Mouse (Mus musculus): ENCODE results near the gene Kifap3. TPM values are rescaled to one million over a fixed set of nuclear protein-coding genes. Genes with fewer than 3 reads are reported as not detected.

Kifap3 gene
- total RNA-seq, 2 experiments from 2014 or later, result 191 to 199 TPM

- no peak overlapping the region for H3K27ac ChIP-seq
- H3K4me3 ChIP-seq, result no peak overlapping the region
- no peak for TF ChIP-seq CTCF (IDR thresholded peaks at IDR 0.05)
- intact Hi-C loops (cut with DNase I), result no loop called here
- no peak for DNase-seq (ENCODE audit: extremely low spot score in 1 of 2, low spot score in 2 of 2)
These were observed 61.2 kb downstream of the Kifap3 start for GRCm38 (mm10) chr1:163840555-163840954.

- intact Hi-C loops (cut with DNase I), result no loop called here
- no peak overlapping the region for H3K4me3 ChIP-seq
- no peak for DNase-seq (ENCODE audit: extremely low spot score in 1 of 2, low spot score in 2 of 2)
- no peak overlapping the region for H3K27ac ChIP-seq
- peak; percentile 46 for TF ChIP-seq CTCF (IDR thresholded peaks at IDR 0.05)
These were observed 62.9 kb downstream of the Kifap3 start for GRCm38 (mm10) chr1:163842238-163842637.

- no peak for DNase-seq (ENCODE audit: extremely low spot score in 1 of 2, low spot score in 2 of 2)
- Histone ChIP-seq H3K4me3 (no peak overlapping the region), H3K27ac (no peak overlapping the region)
- intact Hi-C loops (cut with DNase I), result no loop called here
- TF ChIP-seq CTCF (IDR thresholded peaks at IDR 0.05), result no peak
These were observed 64.5 kb downstream of the Kifap3 start for GRCm38 (mm10) chr1:163843899-163844298.

- TF ChIP-seq CTCF (IDR thresholded peaks at IDR 0.05), result no peak
- H3K4me3 ChIP-seq, result no peak overlapping the region
- DNase-seq (ENCODE audit: extremely low spot score in 1 of 2, low spot score in 2 of 2), result no peak
- no peak overlapping the region for H3K27ac ChIP-seq
- intact Hi-C loops (cut with DNase I), result no loop called here
These were observed 73.6 kb downstream of the Kifap3 start for GRCm38 (mm10) chr1:163852884-163853560.

- H3K4me3 ChIP-seq, result no peak overlapping the region
- intact Hi-C loops (cut with DNase I), result no loop called here
- H3K27ac ChIP-seq, result no peak overlapping the region
- TF ChIP-seq CTCF (IDR thresholded peaks at IDR 0.05), result no peak
- no peak for DNase-seq (ENCODE audit: extremely low spot score in 1 of 2, low spot score in 2 of 2)
These were observed 79.0 kb downstream of the Kifap3 start for GRCm38 (mm10) chr1:163858420-163858819.

GRCm38 (mm10) chr1:163861538-163861937 is 82.2 kb downstream of the Kifap3 start:
- intact Hi-C loops (cut with DNase I), result no loop called here
- no peak for TF ChIP-seq CTCF (IDR thresholded peaks at IDR 0.05)
- Histone ChIP-seq H3K27ac (no peak overlapping the region), H3K4me3 (no peak overlapping the region)
- DNase-seq (ENCODE audit: extremely low spot score in 1 of 2, low spot score in 2 of 2), result no peak

- peak in 1 of 2 experiments; percentile 20 for DNase-seq (ENCODE audit: extremely low spot score in 1 of 2, low spot score in 2 of 2)
- TF ChIP-seq CTCF (IDR thresholded peaks at IDR 0.05), result no peak
- Histone ChIP-seq H3K27ac (no peak overlapping the region), H3K4me3 (no peak overlapping the region)
- intact Hi-C loops (cut with DNase I), result no loop called here
These were observed 93.8 kb downstream of the Kifap3 start for GRCm38 (mm10) chr1:163873158-163873557.

GRCm38 (mm10) chr1:163889629-163890028 is 110.2 kb downstream of the Kifap3 start:
- intact Hi-C loops (cut with DNase I), result no loop called here
- no peak for DNase-seq (ENCODE audit: extremely low spot score in 1 of 2, low spot score in 2 of 2)
- no peak overlapping the region for H3K4me3 ChIP-seq
- H3K27ac ChIP-seq, result no peak overlapping the region
- TF ChIP-seq CTCF (IDR thresholded peaks at IDR 0.05), result no peak

- Histone ChIP-seq H3K27ac (no peak overlapping the region), H3K4me3 (no peak overlapping the region)
- intact Hi-C loops (cut with DNase I), result no loop called here
- DNase-seq (ENCODE audit: extremely low spot score in 1 of 2, low spot score in 2 of 2), result no peak
- TF ChIP-seq CTCF (IDR thresholded peaks at IDR 0.05), result no peak
These were observed 113.9 kb downstream of the Kifap3 start for GRCm38 (mm10) chr1:163893294-163893693.

- no peak for DNase-seq (ENCODE audit: extremely low spot score in 1 of 2, low spot score in 2 of 2)
- H3K4me3 ChIP-seq, result no peak overlapping the region
- no peak for TF ChIP-seq CTCF (IDR thresholded peaks at IDR 0.05)
- intact Hi-C loops (cut with DNase I), result no loop called here
- H3K27ac ChIP-seq, result no peak overlapping the region
These were observed 114.6 kb downstream of the Kifap3 start for GRCm38 (mm10) chr1:163893774-163894527.

- intact Hi-C loops (cut with DNase I), result no loop called here
- no peak for DNase-seq (ENCODE audit: extremely low spot score in 1 of 2, low spot score in 2 of 2)
- Histone ChIP-seq H3K4me3 (no peak overlapping the region), H3K27ac (no peak overlapping the region)
- TF ChIP-seq CTCF (IDR thresholded peaks at IDR 0.05), result no peak
These were observed 118.9 kb downstream of the Kifap3 start for GRCm38 (mm10) chr1:163898291-163898764.

- H3K4me3 ChIP-seq, result no peak overlapping the region
- H3K27ac ChIP-seq, result no peak overlapping the region
- intact Hi-C loops (cut with DNase I), result no loop called here
- no peak for DNase-seq (ENCODE audit: extremely low spot score in 1 of 2, low spot score in 2 of 2)
- TF ChIP-seq CTCF (IDR thresholded peaks at IDR 0.05), result no peak
These were observed 120.2 kb downstream of the Kifap3 start for GRCm38 (mm10) chr1:163899575-163899974.
